Mouse (Mus musculus) kidney, adult 2 months (tissue): Measurements from ENCODE around the gene Crtac1.

Experiments used
- CTCF ChIP-seq: fragments of 200-500 bp; conservative IDR thresholded peaks from 2 replicates; pipeline ENCODE4 v1.5.1; 2011; ENCODE audit warnings: low read depth, mild to moderate bottlenecking, control low read depth, low read length, moderate library complexity, mixed read lengths; ENCODE audit not compliant: insufficient read depth, insufficient read length
- POLR2A ChIP-seq: fragments of 200-500 bp; IDR thresholded peaks from one replicate; pipeline ENCODE4 v1.6.1; 2011; ENCODE audit warnings: low read depth, low read length, control low read depth

GRCm38 (mm10) chr19:42380321-42380980, 51.1 kb downstream of the Crtac1 start:
- no peak for TF ChIP-seq CTCF
- TF ChIP-seq POLR2A, result no peak
